Comparison of ENCODE assay signal across 16 mouse cellular contexts in the genomic region with DNA sequence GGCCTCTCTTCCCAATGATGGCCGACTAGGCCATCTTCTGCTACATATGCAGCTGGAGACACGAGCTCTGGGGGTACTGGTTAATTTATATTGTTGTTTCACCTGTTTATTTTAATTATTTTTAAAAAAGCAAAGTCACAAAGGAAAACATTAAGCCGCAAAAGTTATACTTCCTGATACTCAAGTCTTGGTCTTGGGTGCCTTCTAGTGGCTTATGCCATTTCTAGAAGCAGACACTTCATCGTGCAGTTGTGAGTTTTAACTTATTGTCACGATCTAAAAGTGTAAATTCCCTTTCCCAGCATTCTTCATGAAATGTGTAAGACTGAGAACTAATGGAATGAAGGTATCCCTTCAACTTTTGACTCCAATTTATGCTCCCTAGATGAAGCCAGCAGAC. TPM values are rescaled to one million over a fixed set of nuclear protein-coding genes. Genes with fewer than 3 reads are reported as not detected.
"Had no signal": no experiment of that assay in that cellular context is flagged by ENCODE, and none has a peak within 500 bp of the region (broad histone marks: within the 10 kb centered on the region; RNA-seq: fewer than 3 reads in every experiment).

No protein-coding gene starts in this region.

- H3K27ac ChIP-seq: limb, embryonic 12.5 days; liver, embryonic 14.5 days; midbrain, embryonic 12.5 days; neural tube, embryonic 15.5 days had no signal

- H3K4me3 ChIP-seq: limb, embryonic 12.5 days; midbrain, embryonic 12.5 days; neural tube, embryonic 15.5 days had no signal

- H3K4me1 ChIP-seq: limb, embryonic 12.5 days; midbrain, embryonic 12.5 days; neural tube, embryonic 15.5 days had no signal

- H3K4me2 ChIP-seq: limb, embryonic 12.5 days; midbrain, embryonic 12.5 days; neural tube, embryonic 15.5 days had no signal

- H3K9me3 ChIP-seq: limb, embryonic 12.5 days; midbrain, embryonic 12.5 days; neural tube, embryonic 15.5 days had no signal

- H3K9ac ChIP-seq: limb, embryonic 12.5 days; liver, embryonic 14.5 days; midbrain, embryonic 12.5 days; neural tube, embryonic 15.5 days had no signal

- H3K36me3 ChIP-seq: limb, embryonic 12.5 days; midbrain, embryonic 12.5 days; neural tube, embryonic 15.5 days had no signal

- H3K27me3 ChIP-seq: limb, embryonic 12.5 days; midbrain, embryonic 12.5 days; neural tube, embryonic 15.5 days had no signal

- ATAC-seq: inflammation-experienced regulatory T-cells, adult 6 months; intestine, postnatal 0 days; lung, postnatal 0 days; midbrain, embryonic 16.5 days had no signal

- DNase-seq: kidney, adult 8-10 months; kidney, postnatal 25 days; liver; lung, adult 18-20 months; right cerebral cortex, adult 18-20 months; right cerebral cortex, postnatal 25 days; thymus, adult 18-20 months; thymus, postnatal 36 days had no signal

RNA-seq across cellular contexts. Expression of a gene that starts 17.2 kb away (rescaled TPM):
- polyA plus RNA-seq: limb, embryonic 12.5 days had no signal
